Mouse (Mus musculus) liver, embryonic 13.5 days (tissue): ENCODE measurements around the gene Rack1. TPM values are rescaled to one million over a fixed set of nuclear protein-coding genes. Genes with fewer than 3 reads are reported as not detected.

Source experiments
- ATAC-seq: fragments of 200-750 bp; cut with Nextera tagmentation; 2 replicates; pipeline ENCODE4 v1.8.0; 2017; ENCODE audit warnings: low read depth, mild to moderate bottlenecking, moderate number of reproducible peaks, moderate library complexity
- DNase-seq: peaks from one replicate; pipeline ENCODE4 v3.0.0; 2022
- H3K27ac ChIP-seq: fragments of 300-500 bp; sonication (generic); 2 replicates; pipeline ENCODE4 v1.5.1; 2015; ENCODE audit warnings: moderate library complexity, mild to moderate bottlenecking, inconsistent platforms
- H3K27me3 ChIP-seq: fragments of 300-500 bp; sonication (generic); 2 replicates; pipeline ENCODE4 v1.6.1; 2015; ENCODE audit warnings: mild to moderate bottlenecking, inconsistent platforms
- H3K36me3 ChIP-seq: fragments of 300-500 bp; sonication (generic); 2 replicates; pipeline ENCODE4 v1.6.1; 2015; ENCODE audit warnings: mild to moderate bottlenecking, inconsistent platforms
- H3K4me1 ChIP-seq: fragments of 300-500 bp; sonication (generic); replicated peaks from 2 replicates; pipeline ENCODE4 v1.6.1; 2015; ENCODE audit warnings: inconsistent platforms
- H3K4me2 ChIP-seq: fragments of 300-500 bp; sonication (generic); 2 replicates; pipeline ENCODE4 v1.6.1; 2015; ENCODE audit warnings: inconsistent platforms, mild to moderate bottlenecking, moderate library complexity
- H3K4me3 ChIP-seq: fragments of 300-500 bp; sonication (generic); replicated peaks from 2 replicates; pipeline ENCODE4 v1.5.1; 2015; ENCODE audit warnings: mild to moderate bottlenecking, inconsistent platforms
- H3K9ac ChIP-seq: fragments of 300-500 bp; sonication (generic); 2 replicates; pipeline ENCODE4 v1.6.1; 2015; ENCODE audit warnings: mild to moderate bottlenecking, inconsistent platforms
- H3K9me3 ChIP-seq: fragments of 300-500 bp; sonication (generic); replicated peaks from 2 replicates; pipeline ENCODE4 v1.6.1; 2016; ENCODE audit warnings: inconsistent platforms
- WGBS: fragments of 180-500 bp; shearing (Covaris S2); methylation state at CpG from one replicate; pipeline ENCODE4 v1.1.7; 2015; ENCODE audit not compliant: insufficient replicate concordance; 5-methylcytosine and 5-hydroxymethylcytosine counted together
- polyA plus RNA-seq: library from polyadenylated mRNA; unstranded; fragments of >200 nt; fragmentation: Nextera tagmentation; extraction: Ambion mirVana; gene quantifications from 2 replicates; pipeline ENCODE4 v1.2.1, GENCODE M21; 2015

The Rack1 gene
- polyA plus RNA-seq, 1 experiment from 2014 or later, result 710 TPM

DNA sequence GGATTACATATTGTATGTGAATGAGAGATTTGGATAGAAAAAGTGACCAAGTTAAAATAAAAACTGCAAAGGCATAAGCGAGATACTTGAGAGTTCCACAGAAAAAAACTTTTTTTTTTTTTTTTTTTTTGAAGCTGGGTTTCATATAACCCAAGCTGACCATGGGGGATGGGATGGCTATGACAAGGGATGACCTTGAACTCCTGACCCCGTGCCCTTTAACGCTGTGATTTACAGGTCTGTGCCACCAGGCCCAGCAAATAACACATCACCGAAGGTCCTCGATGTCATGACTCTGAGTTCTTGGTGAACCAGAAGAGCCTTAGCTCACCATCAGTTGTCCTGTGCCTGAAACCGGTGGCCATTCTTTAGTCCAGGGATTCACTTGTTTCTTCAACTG is 35.8 kb downstream of the Rack1 start:
- no peak overlapping the region for H3K27ac ChIP-seq
- no peaks in the 10 kb centered on the region for H3K9me3 ChIP-seq
- H3K4me1 ChIP-seq, result peaks cover 37% of the 10 kb centered on the region
- no peak overlapping the region for H3K4me3 ChIP-seq
- H3K9ac ChIP-seq, result no peak overlapping the region
- no peaks in the 10 kb centered on the region for H3K36me3 ChIP-seq
- no peak overlapping the region for H3K4me2 ChIP-seq
- 60% methylated on average over 6 of the region's 6 CpGs for WGBS
- no peak for DNase-seq
- peaks cover 35% of the 10 kb centered on the region for H3K27me3 ChIP-seq
- ATAC-seq, result no peak

DNA sequence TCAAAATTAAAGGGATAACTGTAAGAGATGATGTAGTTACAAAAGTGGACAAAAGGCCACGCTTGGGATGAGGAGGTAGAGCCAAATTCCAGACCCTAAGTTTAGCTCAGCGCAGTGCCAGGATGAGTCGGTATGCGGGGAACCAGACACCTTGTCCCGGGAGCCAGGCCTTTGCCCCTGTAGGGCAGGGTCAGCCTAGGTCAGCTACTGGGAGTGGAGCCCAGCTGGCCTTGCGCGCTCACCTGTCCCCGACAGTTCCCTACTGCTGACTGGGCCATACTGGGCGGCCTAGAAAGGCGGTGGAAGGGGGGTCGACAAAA is 36.8 kb downstream of the Rack1 start:
- DNase-seq (no peak), ATAC-seq (no peak)
- Histone ChIP-seq H3K27ac (no peak overlapping the region), H3K4me2 (peak overlapping the region; percentile 98), H3K36me3 (no peaks in the 10 kb centered on the region), H3K4me3 (peak overlapping the region; percentile 75), H3K9ac (peak overlapping the region; percentile 74), H3K9me3 (no peaks in the 10 kb centered on the region), H3K27me3 (peaks cover 35% of the 10 kb centered on the region), H3K4me1 (peaks cover 37% of the 10 kb centered on the region)
- WGBS, result 22% methylated on average over 11 of the region's 11 CpGs

DNA sequence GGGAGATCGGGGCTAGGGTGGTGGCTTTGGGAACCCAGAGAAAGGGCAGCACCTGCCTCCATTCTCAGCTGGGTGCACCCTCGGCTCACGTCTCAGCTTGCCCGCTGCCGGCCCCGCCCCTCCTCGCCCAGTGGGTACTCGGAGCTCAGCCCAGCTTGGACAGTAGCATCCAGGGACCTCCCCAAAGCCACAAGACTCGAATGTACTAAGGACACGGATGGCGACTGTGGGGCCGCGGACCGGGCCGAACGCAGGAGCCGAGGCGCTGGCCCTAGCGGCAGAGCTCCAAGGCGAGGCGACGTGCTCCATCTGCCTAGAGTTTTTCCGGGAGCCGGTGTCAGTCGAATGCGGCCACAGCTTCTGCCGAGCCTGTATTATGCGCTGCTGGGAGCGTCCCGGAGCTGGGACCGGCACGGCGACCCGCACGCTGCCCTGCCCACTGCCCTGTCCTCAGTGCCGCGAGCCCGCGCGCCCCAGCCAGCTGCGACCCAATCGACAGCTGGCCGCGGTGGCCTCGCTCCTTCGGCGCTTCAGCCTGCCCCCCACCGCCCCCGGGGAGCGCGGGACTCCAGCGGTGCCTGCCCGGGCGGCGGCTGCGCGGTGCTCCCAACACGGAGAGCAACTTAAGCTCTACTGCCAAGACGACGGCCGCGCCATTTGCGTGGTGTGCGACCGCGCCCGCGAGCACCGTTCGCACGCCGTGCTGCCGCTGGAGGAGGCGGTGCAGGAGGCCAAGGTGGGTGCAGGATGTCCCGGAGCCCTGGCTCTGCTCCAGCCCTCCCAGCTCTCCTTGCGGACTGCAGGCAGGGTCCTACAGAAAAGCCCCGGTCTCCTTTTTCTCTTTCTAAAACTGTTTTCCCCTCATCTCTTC is 37.4 kb downstream of the Rack1 start:
- no peaks in the 10 kb centered on the region for H3K36me3 ChIP-seq
- H3K4me3 ChIP-seq, result peak overlapping the region; percentile 75
- H3K4me2 ChIP-seq, result peak overlapping the region; percentile 98
- peaks cover 35% of the 10 kb centered on the region for H3K27me3 ChIP-seq
- DNase-seq (peak; percentile 31), ATAC-seq (no peak)
- under 1% methylated on average over 77 of the region's 77 CpGs for WGBS
- H3K9ac ChIP-seq, result peak overlapping the region; percentile 74
- H3K9me3 ChIP-seq, result no peaks in the 10 kb centered on the region
- peaks cover 37% of the 10 kb centered on the region for H3K4me1 ChIP-seq
- no peak overlapping the region; the same call in 1 of the 2 replicates for H3K27ac ChIP-seq

DNA sequence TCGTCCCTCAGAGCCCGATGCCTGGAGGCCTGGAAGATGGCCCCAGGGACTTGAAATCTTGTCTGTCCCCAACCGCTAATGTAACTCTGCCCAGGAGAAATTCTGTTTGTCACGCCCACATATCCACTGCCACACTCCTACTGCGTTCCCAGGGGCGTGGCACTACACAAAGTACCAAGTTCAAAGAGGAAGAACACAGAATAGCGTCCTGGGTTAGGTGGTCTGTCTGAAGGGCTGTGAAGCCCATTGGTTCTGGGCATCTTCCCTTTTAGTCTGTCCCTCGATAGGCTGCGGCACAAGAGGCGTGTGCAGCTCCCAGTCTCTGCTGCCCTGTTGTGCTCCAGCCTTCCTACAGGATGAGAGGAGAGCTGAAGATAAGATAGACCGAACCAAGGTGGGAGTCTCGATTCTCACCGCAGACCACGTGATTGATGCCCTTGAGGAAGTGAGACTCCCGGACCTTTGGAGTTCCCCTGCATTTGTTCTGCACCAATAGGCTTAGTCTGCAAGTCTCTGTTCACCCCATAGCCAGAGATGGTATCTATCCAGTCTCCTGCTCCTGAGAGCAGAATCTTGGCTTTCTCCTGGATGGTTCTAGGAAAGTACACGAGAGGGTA is 38.2 kb downstream of the Rack1 start:
- H3K36me3 ChIP-seq, result no peaks in the 10 kb centered on the region
- peaks cover 35% of the 10 kb centered on the region for H3K27me3 ChIP-seq
- WGBS, result under 1% methylated on average over 16 of the region's 16 CpGs
- peak overlapping the region; percentile 75 for H3K4me3 ChIP-seq
- H3K9ac ChIP-seq, result peak overlapping the region; percentile 74
- peaks cover 33% of the 10 kb centered on the region for H3K4me1 ChIP-seq
- peak overlapping the region; percentile 98 for H3K4me2 ChIP-seq
- ATAC-seq (no peak), DNase-seq (no peak)
- H3K9me3 ChIP-seq, result no peaks in the 10 kb centered on the region
- H3K27ac ChIP-seq, result no peak overlapping the region

GRCm38 (mm10) chr11:48838879-48839680 is 38.9 kb downstream of the Rack1 start:
- 67% methylated on average over 10 of the region's 10 CpGs for WGBS
- H3K4me3 ChIP-seq, result no peak overlapping the region

GRCm38 (mm10) chr11:48840805-48841204 is 40.7 kb downstream of the Rack1 start:
- no peaks in the 10 kb centered on the region for H3K36me3 ChIP-seq
- DNase-seq (no peak), ATAC-seq (no peak)
- no peak overlapping the region for H3K27ac ChIP-seq
- peaks cover 21% of the 10 kb centered on the region for H3K4me1 ChIP-seq
- no peak overlapping the region for H3K9ac ChIP-seq
- no peaks in the 10 kb centered on the region for H3K9me3 ChIP-seq
- H3K27me3 ChIP-seq, result peaks cover 27% of the 10 kb centered on the region
- no peak overlapping the region for H3K4me3 ChIP-seq
- H3K4me2 ChIP-seq, result no peak overlapping the region

More at GRCm38 (mm10) chr11:48838879-48839680, 38.9 kb downstream of the Rack1 start:
- no peak for ATAC-seq
- Histone ChIP-seq H3K27ac (no peak overlapping the region), H3K9me3 (no peaks in the 10 kb centered on the region), H3K4me2 (peak overlapping the region; percentile 98), H3K9ac (no peak overlapping the region), H3K27me3 (peaks cover 35% of the 10 kb centered on the region), H3K36me3 (no peaks in the 10 kb centered on the region), H3K4me1 (peaks cover 33% of the 10 kb centered on the region)
- DNase-seq, result no peak

DNA sequence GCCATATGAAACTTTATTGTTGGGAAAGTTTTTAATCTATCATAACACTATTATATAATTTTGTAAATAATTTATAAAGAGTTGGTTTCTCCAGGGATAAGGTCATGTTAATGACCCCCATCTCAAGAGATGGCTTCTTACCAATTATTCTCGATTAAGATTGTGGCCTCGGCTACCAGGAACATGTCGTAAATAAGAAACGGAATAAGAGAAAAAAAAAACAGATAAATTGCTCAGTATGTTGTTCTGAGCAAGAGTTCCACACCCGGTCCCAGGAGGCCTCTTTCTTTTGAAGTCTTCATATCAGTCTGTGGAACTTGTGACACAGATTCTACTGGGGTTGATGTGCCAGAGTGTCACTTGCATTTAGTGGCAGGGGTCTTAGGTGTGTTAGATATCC is 41.1 kb downstream of the Rack1 start:
- Histone ChIP-seq H3K9ac (no peak overlapping the region), H3K4me1 (peaks cover 21% of the 10 kb centered on the region), H3K27ac (no peak overlapping the region), H3K36me3 (no peaks in the 10 kb centered on the region), H3K27me3 (peaks cover 24% of the 10 kb centered on the region), H3K9me3 (no peaks in the 10 kb centered on the region), H3K4me2 (no peak overlapping the region), H3K4me3 (no peak overlapping the region)
- ATAC-seq (no peak), DNase-seq (no peak)
- 66% methylated on average over 5 of the region's 5 CpGs for WGBS

- Histone ChIP-seq H3K4me1 (peaks cover 14% of the 10 kb centered on the region), H3K4me2 (no peak overlapping the region), H3K9me3 (no peaks in the 10 kb centered on the region), H3K9ac (no peak overlapping the region), H3K36me3 (no peaks in the 10 kb centered on the region), H3K27ac (no peak overlapping the region), H3K27me3 (peaks cover 12% of the 10 kb centered on the region), H3K4me3 (no peak overlapping the region)
- 72% methylated on average over 4 of the region's 4 CpGs for WGBS
- no peak for DNase-seq
- ATAC-seq, result no peak
Observed at GRCm38 (mm10) chr11:48842378-48842792, 42.3 kb downstream of the Rack1 start.

GRCm38 (mm10) chr11:48843202-48843601 is 43.1 kb downstream of the Rack1 start:
- H3K4me3 ChIP-seq, result no peak overlapping the region
- H3K4me2 ChIP-seq, result no peak overlapping the region
- H3K4me1 ChIP-seq, result peaks cover 6% of the 10 kb centered on the region
- ATAC-seq, result no peak
- no peak overlapping the region for H3K27ac ChIP-seq
- no peak overlapping the region for H3K9ac ChIP-seq
- WGBS, result 74% methylated on average over 11 of the region's 11 CpGs
- no peaks in the 10 kb centered on the region for H3K9me3 ChIP-seq
- H3K27me3 ChIP-seq, result 0 out of 2 replicates have a peak, but pooled peaks cover 11% of the 10 kb centered on the region
- DNase-seq, result no peak
- no peaks in the 10 kb centered on the region for H3K36me3 ChIP-seq

GRCm38 (mm10) chr11:48844309-48844708 is 44.2 kb downstream of the Rack1 start:
- no peak for ATAC-seq
- H3K9me3 ChIP-seq, result no peaks in the 10 kb centered on the region
- 55% methylated on average over 6 of the region's 6 CpGs for WGBS
- H3K4me2 ChIP-seq, result no peak overlapping the region
- H3K4me1 ChIP-seq, result no peaks in the 10 kb centered on the region
- H3K27ac ChIP-seq, result no peak overlapping the region
- no peak for DNase-seq
- H3K9ac ChIP-seq, result no peak overlapping the region
- peaks cover 15% of the 10 kb centered on the region for H3K27me3 ChIP-seq
- H3K36me3 ChIP-seq, result no peaks in the 10 kb centered on the region
- no peak overlapping the region for H3K4me3 ChIP-seq

DNA sequence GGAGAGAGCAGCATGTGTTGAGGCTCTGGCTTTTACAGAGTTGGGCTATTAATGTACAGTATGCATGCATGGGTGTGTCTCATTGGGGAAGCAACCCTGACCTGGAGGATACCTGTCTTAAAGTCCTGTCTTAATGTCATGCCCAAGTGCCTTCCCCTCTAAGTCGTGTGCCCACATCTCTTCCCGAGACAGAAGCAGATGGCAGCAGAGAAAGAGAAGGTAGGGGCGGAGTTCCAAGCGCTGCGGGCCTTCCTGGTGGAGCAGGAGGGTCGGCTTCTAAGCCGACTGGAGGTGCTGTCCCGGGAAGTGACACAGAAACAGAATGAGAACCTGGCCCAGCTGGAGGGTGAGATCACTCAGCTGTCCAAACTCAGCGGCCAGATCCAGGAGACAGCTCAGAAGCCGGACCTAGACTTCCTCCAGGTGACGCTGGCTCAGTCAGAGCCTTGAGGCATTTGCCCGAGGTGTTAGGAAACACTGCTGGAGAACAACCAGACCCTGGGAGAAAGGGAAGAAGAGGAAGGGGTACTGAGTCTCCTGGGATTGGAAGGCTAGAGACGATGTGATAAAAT is 45.2 kb downstream of the Rack1 start:
- Histone ChIP-seq H3K27ac (no peak overlapping the region), H3K4me3 (no peak overlapping the region), H3K9ac (no peak overlapping the region), H3K4me1 (no peaks in the 10 kb centered on the region; the same call in 1 of the 2 replicates), H3K27me3 (peaks cover 26% of the 10 kb centered on the region), H3K4me2 (no peak overlapping the region), H3K9me3 (no peaks in the 10 kb centered on the region), H3K36me3 (no peaks in the 10 kb centered on the region)
- no peak for ATAC-seq
- no peak for DNase-seq
- WGBS, result 44% methylated on average over 13 of the region's 13 CpGs
